Mouse (Mus musculus) urinary bladder, postnatal 4 days (tissue): ENCODE results near the gene G0s2.
"Not testable (repeated sequence)": the region's sequence is repeated elsewhere in the genome, so short reads cannot be mapped to it uniquely, and the experiment has no call there.

Experiments
- DNase-seq, 2 experiments: peaks; one replicate each; pipeline ENCODE4 v3.0.0; 2021 to 2022; ENCODE audit warnings: low spot score in 2 of 2

The G0s2 gene

DNA sequence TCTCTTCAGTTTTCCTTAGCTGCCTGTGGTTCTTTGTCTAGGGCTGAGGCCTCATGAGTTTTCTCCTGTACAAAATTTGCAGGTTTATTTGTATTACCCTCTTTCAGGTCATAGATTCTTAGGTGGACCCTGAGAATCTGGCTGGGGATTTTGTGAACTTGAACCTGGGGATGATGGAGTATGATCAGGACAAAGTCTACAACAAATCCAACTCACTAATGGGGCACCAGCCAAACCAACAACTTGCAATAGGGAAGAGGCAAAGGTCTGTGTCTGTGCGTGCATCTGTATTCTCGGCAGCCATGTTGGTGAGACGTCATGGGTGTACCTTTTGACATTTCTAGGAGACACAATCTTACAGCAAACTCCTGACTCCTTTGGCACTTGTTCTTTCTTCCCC is 16.1 kb upstream of the G0s2 start:
- DNase-seq: no peak

GRCm38 (mm10) chr1:193287578-193287977 is 14.6 kb upstream of the G0s2 start:
- DNase-seq: no peak

GRCm38 (mm10) chr1:193285766-193286325 is 12.8 kb upstream of the G0s2 start:
- not testable (repeated sequence) for DNase-seq

DNA sequence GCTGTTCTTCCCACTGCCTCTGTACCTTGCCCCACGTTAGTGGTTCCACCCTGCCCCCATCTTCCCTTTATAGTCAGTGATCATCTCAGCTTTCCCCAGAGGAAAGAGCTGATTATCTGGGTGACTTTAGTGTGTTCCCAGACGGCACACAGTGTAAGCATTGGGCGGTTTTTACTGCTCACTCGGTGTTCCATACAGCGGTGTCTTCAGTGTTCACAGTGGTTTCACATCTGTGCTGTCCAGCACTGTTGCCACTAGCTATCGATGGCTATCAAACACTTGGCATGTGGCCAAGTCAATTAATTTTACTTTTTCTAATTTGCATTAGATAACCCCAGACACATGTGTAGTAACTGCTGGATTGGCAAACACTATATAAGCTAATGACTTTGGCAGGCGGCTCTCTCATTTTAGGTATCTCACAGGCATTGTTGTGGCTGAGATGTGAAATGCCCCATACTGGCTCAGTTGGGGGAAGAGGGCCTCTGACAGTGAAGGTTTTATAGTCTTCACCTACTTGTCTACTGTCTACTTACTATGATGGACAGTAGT is 11.3 kb upstream of the G0s2 start:
- no peak for DNase-seq

GRCm38 (mm10) chr1:193281344-193281743 is 8.3 kb upstream of the G0s2 start:
- no peak for DNase-seq

DNA sequence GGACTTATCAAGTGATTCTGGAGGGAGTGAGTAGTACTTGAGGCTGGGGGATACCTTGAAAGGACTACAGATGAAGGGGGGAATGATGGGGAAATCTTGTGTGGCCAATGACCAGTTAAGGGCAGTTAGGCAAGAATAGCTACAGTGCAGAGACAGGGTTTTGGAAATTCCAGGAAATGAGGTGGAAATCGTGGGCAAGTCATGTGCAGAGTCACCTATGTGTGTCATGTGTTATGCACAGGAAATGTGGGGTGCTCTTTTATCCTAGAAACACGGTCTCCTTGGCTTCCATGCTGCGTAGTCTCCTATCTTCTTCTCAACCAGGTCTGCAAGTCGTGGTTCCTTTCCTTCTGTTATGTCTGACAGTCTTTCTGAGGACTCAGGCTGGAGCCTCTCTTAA is 6.5 kb upstream of the G0s2 start:
- no peak for DNase-seq

DNA sequence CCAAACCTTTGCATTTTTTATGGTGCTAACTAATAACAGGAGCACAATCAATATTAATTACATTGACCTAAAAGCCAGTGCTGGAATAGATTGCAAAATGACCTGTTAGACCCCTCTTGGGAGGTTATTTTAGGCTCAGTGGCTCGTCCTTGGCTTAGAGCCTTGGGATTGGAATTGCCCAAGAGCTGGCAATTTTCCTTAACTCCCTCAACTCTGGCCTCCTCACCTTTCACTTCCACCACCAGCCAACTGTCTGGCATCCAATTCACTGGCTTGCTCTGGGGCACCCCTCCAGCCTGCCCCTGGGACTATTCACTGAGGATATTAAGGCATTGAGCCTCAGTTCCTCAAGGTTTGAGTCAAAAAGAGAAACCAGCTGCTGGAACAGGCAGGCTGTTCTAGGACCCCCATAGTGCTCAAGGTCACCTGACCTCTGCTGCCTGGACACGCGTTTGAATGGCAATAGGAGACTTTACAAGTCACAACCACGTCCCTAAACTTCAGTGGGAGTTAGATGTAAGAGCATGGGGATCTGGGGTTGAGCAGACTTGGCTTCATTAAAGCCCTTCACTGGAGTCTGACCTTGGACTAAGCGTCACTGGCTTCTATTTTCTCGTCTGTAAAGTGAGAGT is 5.5 kb upstream of the G0s2 start:
- no peak for DNase-seq

DNA sequence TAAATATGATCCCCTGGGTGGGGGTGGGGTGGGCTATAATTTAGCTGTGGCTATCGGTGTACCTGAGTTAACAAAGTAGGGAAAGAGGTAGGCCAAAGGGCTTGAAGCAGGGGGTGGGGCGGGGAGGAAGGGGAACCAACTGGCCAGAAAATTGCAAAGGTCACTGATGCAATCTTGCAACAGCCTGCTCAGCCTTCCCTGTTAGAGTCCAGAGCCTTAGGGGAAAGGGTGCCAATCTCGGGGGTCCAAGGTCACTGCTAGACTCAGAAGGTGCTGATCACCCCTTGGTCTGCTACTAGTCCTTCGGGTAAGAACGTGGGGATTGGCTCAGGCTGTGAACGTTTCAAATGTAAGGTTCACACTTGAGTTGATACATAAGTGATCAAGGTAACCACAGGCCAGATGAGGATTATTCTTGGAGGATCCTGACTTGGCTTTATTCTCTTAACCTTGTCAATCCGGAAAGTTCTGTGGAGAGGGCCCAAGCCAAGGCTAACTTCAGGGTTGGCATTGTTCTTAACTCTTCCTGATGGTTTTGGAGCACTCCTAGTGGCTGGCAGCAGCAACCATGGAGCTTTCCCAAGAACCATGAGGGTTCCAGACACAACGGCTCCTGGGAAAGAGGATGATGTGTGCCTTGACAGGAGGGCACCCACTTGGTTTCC is 1.5 kb upstream of the G0s2 start:
- DNase-seq: no peak

- peak in 1 of 2 experiments; percentile 21 for DNase-seq
These were observed 691 bp downstream of the G0s2 start for GRCm38 (mm10) chr1:193272137-193272915.

- DNase-seq: no peak
These were observed 1.9 kb downstream of the G0s2 start for GRCm38 (mm10) chr1:193270965-193271763.

DNA sequence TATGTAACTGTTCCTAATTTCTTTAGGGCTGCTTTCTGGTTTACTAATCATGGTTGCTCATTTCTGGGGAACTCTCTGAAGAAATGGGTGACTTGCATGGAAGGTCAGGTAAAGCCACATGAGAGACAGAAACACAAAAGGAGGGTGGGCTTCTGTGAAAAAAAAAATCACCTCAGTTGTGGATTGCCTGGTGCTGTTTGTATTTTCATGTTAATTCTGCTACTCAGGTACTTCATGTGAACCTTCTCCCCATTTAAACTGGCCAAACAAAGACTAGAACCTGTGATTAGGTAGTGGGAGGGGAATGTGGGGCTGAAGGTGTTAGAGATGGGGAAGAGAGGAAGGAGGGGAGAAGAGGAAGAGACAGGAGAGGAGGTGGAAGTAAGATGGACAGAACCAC is 7.3 kb downstream of the G0s2 start:
- no peak for DNase-seq

GRCm38 (mm10) chr1:193263955-193264598 is 8.9 kb downstream of the G0s2 start, which contains the start of gene Hsd11b1:
Gene Hsd11b1 (minus strand): TSS chr1:193264075.
- DNase-seq: no peak

DNA sequence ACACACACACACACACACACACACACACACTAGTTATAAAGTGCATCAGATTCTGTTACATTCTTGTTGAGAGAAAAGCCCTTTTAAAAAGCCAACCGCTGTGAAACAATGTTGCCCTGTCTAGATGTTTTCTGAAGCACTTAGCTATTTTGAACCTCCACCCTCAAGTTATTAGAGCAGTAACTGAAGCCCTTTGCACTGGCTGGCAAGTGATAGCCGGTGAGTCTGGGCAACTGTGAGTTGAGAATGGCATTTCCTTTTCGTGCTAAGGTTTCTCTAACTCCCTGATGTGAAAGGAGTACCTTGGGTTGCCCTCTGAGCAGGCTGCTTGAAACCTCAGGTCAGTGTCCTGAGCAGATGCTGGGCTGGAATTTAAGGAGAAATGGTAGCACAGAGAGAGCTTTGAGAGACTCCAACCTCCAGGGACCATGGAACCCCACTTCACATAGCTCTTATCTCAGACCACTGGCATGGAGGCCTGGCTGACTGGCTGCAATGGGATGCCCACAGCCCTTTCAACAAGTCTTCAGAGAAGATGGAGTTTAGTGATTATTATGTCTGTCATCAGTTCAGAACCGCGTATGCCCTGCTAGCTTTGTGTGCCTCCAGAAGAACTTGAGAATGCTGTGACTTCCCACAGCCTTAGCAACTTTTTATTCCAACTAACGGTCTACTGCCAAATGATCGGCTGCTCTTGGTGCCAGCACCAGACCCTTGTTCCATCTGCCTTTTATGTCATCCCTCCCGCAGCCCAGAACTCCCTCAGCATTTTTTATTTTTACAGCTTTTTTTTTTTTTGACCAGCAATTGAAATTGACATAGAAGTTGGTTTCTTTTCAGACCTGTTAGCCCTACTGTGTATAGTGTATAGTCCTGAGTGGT is 9.8 kb downstream of the G0s2 start:
- no peak for DNase-seq

GRCm38 (mm10) chr1:193261897-193262548 is 11.0 kb downstream of the G0s2 start:
- DNase-seq: no peak

DNA sequence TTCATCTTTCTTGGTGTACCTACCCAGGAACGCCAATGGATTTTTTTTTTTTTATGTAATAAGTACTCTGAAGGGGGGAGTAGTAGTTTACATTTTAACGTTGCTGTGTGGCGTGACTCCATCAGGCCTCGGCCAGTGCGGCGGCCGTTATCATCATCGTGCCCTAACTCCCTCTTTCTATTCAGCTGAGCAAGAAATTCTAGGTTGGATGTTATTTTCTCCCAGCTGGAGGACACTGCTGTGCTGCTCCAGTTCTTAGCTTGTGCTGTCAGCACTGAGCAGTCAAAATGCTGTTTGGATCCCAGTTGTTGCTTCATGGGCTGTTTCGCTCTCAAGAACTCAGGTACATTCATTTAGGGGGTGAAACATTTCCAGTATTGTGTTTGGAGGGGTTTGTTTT is 13.5 kb downstream of the G0s2 start:
- no peak for DNase-seq

- DNase-seq: no peak
These were observed 16.4 kb downstream of the G0s2 start for GRCm38 (mm10) chr1:193256621-193257098.

DNA sequence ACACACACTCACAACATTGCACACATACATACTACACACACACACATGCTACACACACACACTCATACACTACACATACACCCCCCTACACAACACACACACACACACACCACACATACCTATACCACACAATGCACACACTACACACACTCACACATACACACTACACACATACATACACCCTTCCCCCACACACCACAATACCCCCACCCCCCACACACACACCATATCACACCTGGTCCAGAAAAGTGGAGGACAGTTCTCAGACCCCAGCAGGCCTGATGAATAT is 16.8 kb downstream of the G0s2 start:
- DNase-seq: no peak

- peak; percentile 60 to 78 for DNase-seq
These were observed 17.3 kb downstream of the G0s2 start for GRCm38 (mm10) chr1:193255488-193256288.

- no peak for DNase-seq
These were observed 18.0 kb downstream of the G0s2 start for GRCm38 (mm10) chr1:193255032-193255431.
